Mouse (Mus musculus): ENCODE results near the gene Fuca1. TPM values are rescaled to one million over a fixed set of nuclear protein-coding genes. Genes with fewer than 3 reads are reported as not detected.
"Not testable (repeated sequence)": the region's sequence is repeated elsewhere in the genome, so short reads cannot be mapped to it uniquely, and the experiment has no call there.

Fuca1 gene
- polyA plus RNA-seq, 1 experiment: 47.9 TPM

GRCm38 (mm10) chr4:135929828-135930227, 9.3 kb downstream of the Fuca1 start:
- Histone ChIP-seq H3K27me3 (ENCODE audit: control insufficient read depth, insufficient read depth, low read length) (no peaks in the 10 kb centered on the region), H3K27ac (ENCODE audit: insufficient read depth, low read length) (no peak overlapping the region), H3K4me3 (replicated peaks; ENCODE audit: insufficient read depth, low read depth, low read length) (no peak overlapping the region), H3K4me1 (ENCODE audit: control insufficient read depth, insufficient read depth, low read length) (no peaks in the 10 kb centered on the region)
- no peak for DNase-seq
- 91% methylated on average over 9 of the region's 9 CpGs for WGBS
- no peak for TF ChIP-seq POLR2A (IDR thresholded peaks at IDR 0.05; ENCODE audit: borderline replicate concordance, insufficient read depth, low read length)
- no peak for TF ChIP-seq CTCF (IDR thresholded peaks at IDR 0.05; ENCODE audit: borderline replicate concordance, insufficient read depth, low read depth, low read length)

GRCm38 (mm10) chr4:135930239-135930638, 9.7 kb downstream of the Fuca1 start:
- Histone ChIP-seq H3K4me1 (ENCODE audit: control insufficient read depth, insufficient read depth, low read length) (no peaks in the 10 kb centered on the region), H3K27ac (ENCODE audit: insufficient read depth, low read length) (no peak overlapping the region), H3K27me3 (ENCODE audit: control insufficient read depth, insufficient read depth, low read length) (no peaks in the 10 kb centered on the region), H3K4me3 (replicated peaks; ENCODE audit: insufficient read depth, low read depth, low read length) (no peak overlapping the region)
- no peak for DNase-seq
- no peak for TF ChIP-seq POLR2A (IDR thresholded peaks at IDR 0.05; ENCODE audit: borderline replicate concordance, insufficient read depth, low read length)
- no peak for TF ChIP-seq CTCF (IDR thresholded peaks at IDR 0.05; ENCODE audit: borderline replicate concordance, insufficient read depth, low read depth, low read length)
- WGBS: 96% methylated on average over 8 of the region's 8 CpGs

GRCm38 (mm10) chr4:135931832-135932231, 11.3 kb downstream of the Fuca1 start:
- WGBS: 67% methylated on average over 5 of the region's 5 CpGs
- Histone ChIP-seq H3K4me1 (ENCODE audit: control insufficient read depth, insufficient read depth, low read length) (no peaks in the 10 kb centered on the region), H3K27me3 (ENCODE audit: control insufficient read depth, insufficient read depth, low read length) (no peaks in the 10 kb centered on the region), H3K4me3 (replicated peaks; ENCODE audit: insufficient read depth, low read depth, low read length) (no peak overlapping the region), H3K27ac (ENCODE audit: insufficient read depth, low read length) (no peak overlapping the region)
- DNase-seq: no peak
- TF ChIP-seq POLR2A (IDR thresholded peaks at IDR 0.05; ENCODE audit: borderline replicate concordance, insufficient read depth, low read length) (no peak), CTCF (IDR thresholded peaks at IDR 0.05; ENCODE audit: borderline replicate concordance, insufficient read depth, low read depth, low read length) (peak; percentile 68)

GRCm38 (mm10) chr4:135934708-135935500, 14.4 kb downstream of the Fuca1 start:
- H3K4me3 ChIP-seq (replicated peaks; ENCODE audit: insufficient read depth, low read depth, low read length): no peak overlapping the region
- 51% methylated on average over 12 of the region's 12 CpGs for WGBS
- no peaks in the 10 kb centered on the region for H3K27me3 ChIP-seq (ENCODE audit: control insufficient read depth, insufficient read depth, low read length)
- H3K27ac ChIP-seq (ENCODE audit: insufficient read depth, low read length): no peak overlapping the region
- H3K4me1 ChIP-seq (ENCODE audit: control insufficient read depth, insufficient read depth, low read length): no peaks in the 10 kb centered on the region
- no peak for TF ChIP-seq POLR2A (IDR thresholded peaks at IDR 0.05; ENCODE audit: borderline replicate concordance, insufficient read depth, low read length)
- TF ChIP-seq CTCF (IDR thresholded peaks at IDR 0.05; ENCODE audit: borderline replicate concordance, insufficient read depth, low read depth, low read length): no peak
- no peak for DNase-seq

- 38% methylated on average over 5 of the region's 5 CpGs for WGBS
These were observed 15.0 kb downstream of the Fuca1 start for GRCm38 (mm10) chr4:135935502-135935901.

GRCm38 (mm10) chr4:135938858-135939257, 18.3 kb downstream of the Fuca1 start:
- peaks cover 7% of the 10 kb centered on the region for H3K4me1 ChIP-seq (ENCODE audit: control insufficient read depth, insufficient read depth, low read length)
- H3K4me3 ChIP-seq (replicated peaks; ENCODE audit: insufficient read depth, low read depth, low read length): no peak overlapping the region
- WGBS: 78% methylated on average over 7 of the region's 7 CpGs
- no peak for DNase-seq
- TF ChIP-seq CTCF (IDR thresholded peaks at IDR 0.05; ENCODE audit: borderline replicate concordance, insufficient read depth, low read depth, low read length): no peak
- no peak for TF ChIP-seq POLR2A (IDR thresholded peaks at IDR 0.05; ENCODE audit: borderline replicate concordance, insufficient read depth, low read length)
- H3K27me3 ChIP-seq (ENCODE audit: control insufficient read depth, insufficient read depth, low read length): no peaks in the 10 kb centered on the region
- no peak overlapping the region for H3K27ac ChIP-seq (ENCODE audit: insufficient read depth, low read length)

More at GRCm38 (mm10) chr4:135935502-135935901, 15.0 kb downstream of the Fuca1 start:
- H3K4me1 ChIP-seq (ENCODE audit: control insufficient read depth, insufficient read depth, low read length): no peaks in the 10 kb centered on the region
- H3K27ac ChIP-seq (ENCODE audit: insufficient read depth, low read length): no peak overlapping the region
- H3K4me3 ChIP-seq (replicated peaks; ENCODE audit: insufficient read depth, low read depth, low read length): no peak overlapping the region
- no peaks in the 10 kb centered on the region for H3K27me3 ChIP-seq (ENCODE audit: control insufficient read depth, insufficient read depth, low read length)
- no peak for DNase-seq
- no peak for TF ChIP-seq CTCF (IDR thresholded peaks at IDR 0.05; ENCODE audit: borderline replicate concordance, insufficient read depth, low read depth, low read length)
- TF ChIP-seq POLR2A (IDR thresholded peaks at IDR 0.05; ENCODE audit: borderline replicate concordance, insufficient read depth, low read length): no peak

GRCm38 (mm10) chr4:135941026-135941425, 20.5 kb downstream of the Fuca1 start:
- not testable (repeated sequence) for H3K27ac ChIP-seq (ENCODE audit: insufficient read depth, low read length); H3K27me3 ChIP-seq (ENCODE audit: control insufficient read depth, insufficient read depth, low read length); DNase-seq; H3K4me1 ChIP-seq (ENCODE audit: control insufficient read depth, insufficient read depth, low read length); H3K4me3 ChIP-seq (replicated peaks; ENCODE audit: insufficient read depth, low read depth, low read length)
- TF ChIP-seq CTCF (IDR thresholded peaks at IDR 0.05; ENCODE audit: borderline replicate concordance, insufficient read depth, low read depth, low read length): peak; percentile 55
- 83% methylated on average over 8 of the region's 8 CpGs for WGBS

GRCm38 (mm10) chr4:135942193-135942592, 21.7 kb downstream of the Fuca1 start:
- H3K4me1 ChIP-seq (ENCODE audit: control insufficient read depth, insufficient read depth, low read length): peaks cover 8% of the 10 kb centered on the region
- no peak for TF ChIP-seq CTCF (IDR thresholded peaks at IDR 0.05; ENCODE audit: borderline replicate concordance, insufficient read depth, low read depth, low read length)
- TF ChIP-seq POLR2A (IDR thresholded peaks at IDR 0.05; ENCODE audit: borderline replicate concordance, insufficient read depth, low read length): no peak
- H3K27me3 ChIP-seq (ENCODE audit: control insufficient read depth, insufficient read depth, low read length): no peaks in the 10 kb centered on the region
- H3K4me3 ChIP-seq (replicated peaks; ENCODE audit: insufficient read depth, low read depth, low read length): no peak overlapping the region
- 91% methylated on average over 6 of the region's 6 CpGs for WGBS
- H3K27ac ChIP-seq (ENCODE audit: insufficient read depth, low read length): no peak overlapping the region
- DNase-seq: no peak

Measured in cerebellum, adult 2 months (tissue).